Mouse (Mus musculus) layer of hippocampus, postnatal 36 days (tissue): ENCODE data around the gene Zfp13. TPM values are rescaled to one million over a fixed set of nuclear protein-coding genes. Genes with fewer than 3 reads are reported as not detected.
"Not testable (repeated sequence)": the region's sequence is repeated elsewhere in the genome, so short reads cannot be mapped to it uniquely, and the experiment has no call there.

Source experiments
- DNase-seq, 2 experiments: peaks; one replicate each; pipeline ENCODE4 v3.0.0; 2022
- total RNA-seq, 2 experiments: library from RNA; stranded (reverse); gene quantifications; 2 replicates each; pipeline ENCODE4 v1.2.3; 2021

The Zfp13 gene
- total RNA-seq, 2 experiments from 2014 or later = 25.0 to 32.3 TPM

DNA sequence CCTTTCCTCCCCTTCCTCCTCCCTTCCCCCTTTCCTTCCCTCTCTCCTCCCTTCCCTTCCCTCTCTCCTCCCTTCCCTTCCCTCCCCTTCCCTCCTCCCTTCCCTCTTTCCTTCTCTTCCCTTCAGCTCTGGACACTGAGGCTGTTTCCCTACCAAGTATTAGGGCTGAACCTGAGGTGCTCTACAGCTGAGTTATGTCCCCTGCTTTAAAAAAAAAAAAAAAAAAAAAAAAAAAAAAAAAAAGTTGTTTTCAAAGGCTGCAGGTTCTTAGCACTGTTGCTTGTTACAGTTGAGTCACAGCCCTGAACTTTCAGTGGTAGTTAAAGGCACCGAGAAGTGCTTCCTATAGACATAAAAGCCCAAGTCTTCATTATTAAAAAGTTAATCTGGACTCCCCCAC lies 67.9 kb downstream of the Zfp13 start:
- not testable (repeated sequence) for DNase-seq

Other genes starting within 250 kb of the Zfp13 start
- gene Vmn2r116, start 214.9 kb downstream of the Zfp13 start, total RNA-seq = not detected
- gene Vmn2r117, start 119.8 kb downstream of the Zfp13 start, total RNA-seq = not detected
- 1 to 10 TPM; 5.6 to 7.4 TPM for gene Zfp213, start 35.2 kb downstream of the Zfp13 start, total RNA-seq
- gene Zscan10, start 1.4 kb upstream of the Zfp13 start, total RNA-seq = not detected
- under 1 TPM; 0.10 to 0.30 TPM for gene Mmp25, start 45.8 kb upstream of the Zfp13 start, total RNA-seq
- gene Bicdl2, start 61.0 kb upstream of the Zfp13 start, total RNA-seq = not detected
- 100 to 1,000 TPM; 122 to 124 TPM for gene Hcfc1r1, start 74.1 kb upstream of the Zfp13 start, total RNA-seq
- 1 to 10 TPM; 7.2 to 9.7 TPM for gene Thoc6, start 74.4 kb upstream of the Zfp13 start, total RNA-seq
- gene Tnfrsf12a, start 78.0 kb upstream of the Zfp13 start, total RNA-seq = 1 to 10 TPM; 4.8 to 6.3 TPM
- not detected for gene Cldn6, start 79.8 kb upstream of the Zfp13 start, total RNA-seq
- gene Cldn9, start 84.5 kb upstream of the Zfp13 start, total RNA-seq = under 1 TPM; 0.22 to 0.35 TPM
- not detected for gene 1520401A03Rik, start 123.3 kb upstream of the Zfp13 start, total RNA-seq
- gene Pkmyt1, start 126.8 kb upstream of the Zfp13 start, total RNA-seq = 1 to 10 TPM; 1.7 to 3.0 TPM
- 10 to 100 TPM; 50.8 to 55.4 TPM for gene Paqr4, start 141.4 kb upstream of the Zfp13 start, total RNA-seq
- under 1 TPM; 0.35 to 0.42 TPM for gene Kremen2, start 146.3 kb upstream of the Zfp13 start, total RNA-seq
- gene Flywch1, start 172.1 kb upstream of the Zfp13 start, total RNA-seq = 100 to 1,000 TPM; 297 to 300 TPM
- 10 to 100 TPM in 1 of 2 experiments, 1 to 10 TPM in 1; 9.9 to 11.7 TPM for gene Flywch2, start 186.6 kb upstream of the Zfp13 start, total RNA-seq
- 100 to 1,000 TPM; 563 to 606 TPM for gene Srrm2, start 191.0 kb upstream of the Zfp13 start, total RNA-seq
- gene Elob, start 229.6 kb upstream of the Zfp13 start, total RNA-seq = 100 to 1,000 TPM; 356 to 383 TPM
- gene Prss33, start 236.6 kb upstream of the Zfp13 start, total RNA-seq = not detected
- not detected for gene Prss32, start 244.4 kb upstream of the Zfp13 start, total RNA-seq
- 1 to 10 TPM; 2.0 to 2.1 TPM for gene Prss41, start 244.7 kb upstream of the Zfp13 start, total RNA-seq